Mouse (Mus musculus): Measurements from ENCODE around the gene Rbfox1. TPM values are rescaled to one million over a fixed set of nuclear protein-coding genes. Genes with fewer than 3 reads are reported as not detected.

Rbfox1 gene
- polyA plus RNA-seq, 1 experiment from 2014 or later = 276 TPM

DNA sequence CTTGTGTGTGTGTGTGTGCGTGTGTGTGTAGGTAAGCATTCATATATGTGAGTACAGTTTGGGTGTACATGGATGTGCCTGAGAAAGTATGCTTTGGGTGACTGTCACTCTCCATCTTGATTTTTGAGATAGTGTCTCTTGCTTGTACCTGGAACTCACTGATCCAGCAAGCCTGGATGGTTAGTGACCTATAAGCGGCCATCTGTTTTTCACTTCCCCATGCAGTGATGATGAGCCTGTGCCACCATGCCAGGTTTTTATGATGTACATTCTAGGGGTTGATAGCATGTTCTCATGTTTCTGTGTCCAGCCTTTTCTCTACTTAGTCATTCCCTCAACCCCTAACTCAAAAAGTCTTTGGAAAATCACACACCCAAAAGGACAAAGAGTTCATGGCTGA, 976.5 kb downstream of the Rbfox1 start:
- Histone ChIP-seq H3K9ac (ENCODE audit: low read depth, low read length) (no peak overlapping the region), H3K27me3 (replicated peaks; ENCODE audit: control insufficient read depth, insufficient read depth, low read length) (no peaks in the 10 kb centered on the region), H3K9me3 (ENCODE audit: control insufficient read depth, low read length) (no peaks in the 10 kb centered on the region), H3K4me1 (ENCODE audit: control insufficient read depth, insufficient read depth, low read depth, low read length) (no peaks in the 10 kb centered on the region), H3K4me3 (ENCODE audit: low read length) (no peak overlapping the region), H3K36me3 (ENCODE audit: control insufficient read depth, insufficient read depth, low read length) (no peaks in the 10 kb centered on the region), H3K4me2 (ENCODE audit: low read length) (no peak overlapping the region), H3K27ac (ENCODE audit: low read depth, low read length) (no peak overlapping the region)
- WGBS = 100% methylated on average over 2 of the region's 2 CpGs
- ATAC-seq = no peak

DNA sequence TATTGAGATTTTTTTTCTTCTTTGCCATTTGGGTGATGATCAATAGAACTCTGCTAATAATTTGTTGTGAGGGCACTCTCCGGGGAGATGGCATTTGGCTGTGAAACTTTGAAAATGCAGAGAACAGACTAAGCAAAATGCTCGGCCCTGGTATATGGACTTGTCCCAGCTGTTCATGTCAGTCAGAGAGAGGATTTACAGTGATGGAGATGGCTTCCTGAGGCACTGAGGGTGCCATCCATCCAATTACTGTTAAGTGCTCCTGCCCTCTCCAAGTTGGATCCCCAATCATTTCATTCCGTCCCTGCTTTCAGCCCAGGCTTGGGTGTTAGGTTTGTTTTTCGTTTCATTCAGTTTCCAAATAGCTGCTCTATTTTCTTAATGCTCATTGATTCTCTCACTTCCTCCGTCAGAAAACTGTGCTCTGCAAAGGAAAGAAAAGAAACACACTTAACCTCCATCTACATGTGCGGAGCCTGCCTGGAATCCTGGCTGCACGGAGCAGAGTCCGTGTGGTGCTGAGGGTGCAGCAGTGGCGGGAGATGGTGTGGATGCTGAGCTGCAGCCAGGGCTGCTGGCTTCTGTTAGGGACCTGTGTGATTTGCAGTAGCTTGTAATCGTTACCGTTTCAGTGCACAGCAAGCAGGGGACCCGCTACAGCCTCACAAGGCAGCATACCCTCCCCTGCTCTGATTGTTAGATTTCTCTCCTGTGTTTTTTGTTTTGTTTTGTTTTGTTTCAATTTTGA, 997.7 kb downstream of the Rbfox1 start:
- peak; percentile 61; the same call in 1 of the 2 replicates for ATAC-seq
- Histone ChIP-seq H3K4me3 (ENCODE audit: low read length) (no peak overlapping the region), H3K27ac (ENCODE audit: low read depth, low read length) (peak overlapping the region; percentile 57), H3K9me3 (ENCODE audit: control insufficient read depth, low read length) (no peaks in the 10 kb centered on the region), H3K4me2 (ENCODE audit: low read length) (peak overlapping the region; percentile 36), H3K9ac (ENCODE audit: low read depth, low read length) (peak overlapping the region; percentile 43), H3K4me1 (ENCODE audit: control insufficient read depth, insufficient read depth, low read depth, low read length) (peaks cover 13% of the 10 kb centered on the region), H3K36me3 (ENCODE audit: control insufficient read depth, insufficient read depth, low read length) (no peaks in the 10 kb centered on the region), H3K27me3 (replicated peaks; ENCODE audit: control insufficient read depth, insufficient read depth, low read length) (no peaks in the 10 kb centered on the region)
- WGBS = 20% methylated on average over 12 of the region's 12 CpGs

DNA sequence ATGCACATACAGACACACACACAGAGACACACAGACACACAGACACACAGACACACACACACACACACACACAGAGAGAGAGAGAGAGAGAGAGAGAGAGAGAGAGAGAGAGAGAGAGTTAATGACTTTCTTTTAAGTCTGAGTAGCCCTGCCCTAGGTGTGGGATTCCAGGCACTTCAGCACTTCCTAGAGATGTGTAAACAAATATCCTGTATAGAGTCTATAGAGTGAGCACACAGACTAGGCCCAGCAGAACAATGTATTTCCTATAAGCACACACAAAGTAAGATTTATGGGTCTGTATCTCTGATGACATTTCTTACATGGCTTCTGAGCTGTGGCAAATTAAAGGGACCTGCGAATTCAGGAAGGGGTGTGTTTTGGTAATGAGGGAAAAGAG, 998.6 kb downstream of the Rbfox1 start:
- no peak overlapping the region for H3K4me2 ChIP-seq (ENCODE audit: low read length)
- H3K27ac ChIP-seq (ENCODE audit: low read depth, low read length) = no peak overlapping the region
- no peak for ATAC-seq
- H3K27me3 ChIP-seq (replicated peaks; ENCODE audit: control insufficient read depth, insufficient read depth, low read length) = no peaks in the 10 kb centered on the region
- H3K4me1 ChIP-seq (ENCODE audit: control insufficient read depth, insufficient read depth, low read depth, low read length) = peaks cover 13% of the 10 kb centered on the region
- no peaks in the 10 kb centered on the region for H3K36me3 ChIP-seq (ENCODE audit: control insufficient read depth, insufficient read depth, low read length)
- H3K9me3 ChIP-seq (ENCODE audit: control insufficient read depth, low read length) = no peaks in the 10 kb centered on the region
- 45% methylated on average over 1 of the region's 1 CpGs for WGBS
- no peak overlapping the region for H3K9ac ChIP-seq (ENCODE audit: low read depth, low read length)
- no peak overlapping the region for H3K4me3 ChIP-seq (ENCODE audit: low read length)

DNA sequence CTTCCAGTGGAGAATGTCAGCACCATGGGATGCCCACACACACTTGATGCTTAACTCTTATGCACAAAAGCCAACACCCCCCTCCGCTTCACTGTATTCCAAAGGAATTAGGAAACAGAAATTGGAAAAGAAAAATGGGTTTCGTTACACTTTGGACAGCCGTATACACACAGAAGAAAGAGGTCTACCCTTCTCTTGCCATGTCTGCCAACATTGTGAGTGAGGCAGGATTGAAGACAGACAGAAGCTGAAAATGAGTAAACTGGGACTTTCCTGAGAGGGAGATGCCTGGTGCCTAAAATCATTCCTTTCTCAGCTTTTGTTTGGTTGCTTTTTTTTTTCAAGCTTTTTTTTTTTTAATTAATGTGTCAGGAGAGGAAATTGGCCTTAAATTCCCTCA, 1000.5 kb downstream of the Rbfox1 start:
- no peaks in the 10 kb centered on the region for H3K9me3 ChIP-seq (ENCODE audit: control insufficient read depth, low read length)
- 58% methylated on average over 3 of the region's 3 CpGs for WGBS

DNA sequence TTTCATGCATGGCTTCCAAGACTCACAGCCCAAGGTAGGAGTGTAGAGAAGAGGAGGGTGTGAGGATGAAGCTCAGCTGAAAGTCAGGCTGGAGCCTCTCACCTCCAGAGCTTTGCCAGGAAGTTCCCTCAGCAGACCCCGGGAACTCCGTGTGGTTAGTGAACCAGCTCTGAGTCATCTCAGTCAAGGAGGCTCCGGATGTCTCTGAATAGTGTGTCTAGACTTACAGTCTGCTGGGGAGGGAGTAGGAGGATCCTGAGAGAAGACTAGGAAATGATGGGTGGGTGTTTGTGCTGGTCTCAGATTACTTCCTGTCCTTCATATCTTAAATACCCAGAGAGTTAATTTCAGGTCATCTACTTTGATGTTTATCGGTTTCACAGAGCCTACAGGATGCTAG, 1004.1 kb downstream of the Rbfox1 start:
- no peaks in the 10 kb centered on the region for H3K4me1 ChIP-seq (ENCODE audit: control insufficient read depth, insufficient read depth, low read depth, low read length)
- no peaks in the 10 kb centered on the region for H3K9me3 ChIP-seq (ENCODE audit: control insufficient read depth, low read length)
- WGBS = 77% methylated on average over 4 of the region's 4 CpGs
- H3K27ac ChIP-seq (ENCODE audit: low read depth, low read length) = no peak overlapping the region
- no peaks in the 10 kb centered on the region for H3K36me3 ChIP-seq (ENCODE audit: control insufficient read depth, insufficient read depth, low read length)
- ATAC-seq = no peak
- no peak overlapping the region for H3K4me3 ChIP-seq (ENCODE audit: low read length)
- no peak overlapping the region for H3K9ac ChIP-seq (ENCODE audit: low read depth, low read length)
- no peaks in the 10 kb centered on the region for H3K27me3 ChIP-seq (replicated peaks; ENCODE audit: control insufficient read depth, insufficient read depth, low read length)
- H3K4me2 ChIP-seq (ENCODE audit: low read length) = no peak overlapping the region

More for the DNA sequence above, 1000.5 kb downstream of the Rbfox1 start:
- Histone ChIP-seq H3K9ac (ENCODE audit: low read depth, low read length) (no peak overlapping the region), H3K4me1 (ENCODE audit: control insufficient read depth, insufficient read depth, low read depth, low read length) (peaks cover 13% of the 10 kb centered on the region), H3K27me3 (replicated peaks; ENCODE audit: control insufficient read depth, insufficient read depth, low read length) (no peaks in the 10 kb centered on the region), H3K4me2 (ENCODE audit: low read length) (no peak overlapping the region), H3K4me3 (ENCODE audit: low read length) (no peak overlapping the region), H3K36me3 (ENCODE audit: control insufficient read depth, insufficient read depth, low read length) (no peaks in the 10 kb centered on the region), H3K27ac (ENCODE audit: low read depth, low read length) (no peak overlapping the region)
- no peak for ATAC-seq

DNA sequence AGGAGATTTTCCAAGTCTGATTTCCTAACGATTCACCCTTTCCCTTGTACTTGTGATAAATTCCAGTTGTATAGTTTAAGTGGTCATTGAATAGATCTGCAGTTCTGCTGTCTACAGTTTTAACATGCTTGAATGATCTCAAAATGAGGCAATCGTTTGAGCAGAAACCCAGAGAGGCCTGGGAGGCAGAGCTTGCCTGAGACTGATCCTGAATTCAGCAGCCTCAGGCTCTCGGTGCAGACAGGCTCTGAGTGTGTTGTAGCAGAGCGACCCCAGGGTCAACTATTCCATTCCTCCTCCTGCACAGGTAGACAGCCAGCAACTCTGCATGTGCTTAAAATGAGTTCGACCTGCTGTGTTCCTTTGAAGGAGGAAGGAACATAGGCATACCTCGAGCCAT, 1012.6 kb downstream of the Rbfox1 start:
- Histone ChIP-seq H3K9ac (ENCODE audit: low read depth, low read length) (no peak overlapping the region), H3K36me3 (ENCODE audit: control insufficient read depth, insufficient read depth, low read length) (no peaks in the 10 kb centered on the region), H3K27me3 (replicated peaks; ENCODE audit: control insufficient read depth, insufficient read depth, low read length) (no peaks in the 10 kb centered on the region), H3K9me3 (ENCODE audit: control insufficient read depth, low read length) (no peaks in the 10 kb centered on the region), H3K4me1 (ENCODE audit: control insufficient read depth, insufficient read depth, low read depth, low read length) (peaks cover 2% of the 10 kb centered on the region; the same call in 1 of the 2 replicates), H3K4me2 (ENCODE audit: low read length) (no peak overlapping the region), H3K4me3 (ENCODE audit: low read length) (no peak overlapping the region), H3K27ac (ENCODE audit: low read depth, low read length) (no peak overlapping the region)
- WGBS = 43% methylated on average over 6 of the region's 6 CpGs
- ATAC-seq = no peak

DNA sequence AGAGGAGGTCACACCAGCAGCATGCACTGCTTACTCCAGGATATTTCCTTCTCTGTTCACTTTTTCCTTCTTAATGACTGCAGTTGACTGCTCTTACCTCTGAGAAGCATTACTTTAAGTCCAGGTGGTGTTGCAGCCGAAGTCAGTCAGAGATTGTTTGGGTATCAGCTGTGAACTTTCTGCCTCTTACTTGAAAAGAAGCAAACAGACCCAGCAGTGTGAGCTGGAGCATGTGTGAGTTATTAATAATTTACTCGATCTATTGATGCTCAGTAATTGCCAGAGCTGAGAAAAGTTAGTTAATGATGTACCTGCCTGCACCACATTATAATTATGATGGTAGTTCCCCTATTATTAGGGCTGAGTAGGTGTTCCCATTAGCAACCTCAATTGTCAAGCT, 1014.9 kb downstream of the Rbfox1 start:
- H3K27me3 ChIP-seq (replicated peaks; ENCODE audit: control insufficient read depth, insufficient read depth, low read length) = no peaks in the 10 kb centered on the region
- H3K27ac ChIP-seq (ENCODE audit: low read depth, low read length) = no peak overlapping the region
- no peaks in the 10 kb centered on the region for H3K36me3 ChIP-seq (ENCODE audit: control insufficient read depth, insufficient read depth, low read length)
- peaks cover 2% of the 10 kb centered on the region; the same call in 1 of the 2 replicates for H3K4me1 ChIP-seq (ENCODE audit: control insufficient read depth, insufficient read depth, low read depth, low read length)
- H3K9ac ChIP-seq (ENCODE audit: low read depth, low read length) = no peak overlapping the region
- no peak overlapping the region for H3K4me3 ChIP-seq (ENCODE audit: low read length)
- ATAC-seq = no peak
- H3K9me3 ChIP-seq (ENCODE audit: control insufficient read depth, low read length) = no peaks in the 10 kb centered on the region
- WGBS = 66% methylated on average over 2 of the region's 2 CpGs
- no peak overlapping the region for H3K4me2 ChIP-seq (ENCODE audit: low read length)

DNA sequence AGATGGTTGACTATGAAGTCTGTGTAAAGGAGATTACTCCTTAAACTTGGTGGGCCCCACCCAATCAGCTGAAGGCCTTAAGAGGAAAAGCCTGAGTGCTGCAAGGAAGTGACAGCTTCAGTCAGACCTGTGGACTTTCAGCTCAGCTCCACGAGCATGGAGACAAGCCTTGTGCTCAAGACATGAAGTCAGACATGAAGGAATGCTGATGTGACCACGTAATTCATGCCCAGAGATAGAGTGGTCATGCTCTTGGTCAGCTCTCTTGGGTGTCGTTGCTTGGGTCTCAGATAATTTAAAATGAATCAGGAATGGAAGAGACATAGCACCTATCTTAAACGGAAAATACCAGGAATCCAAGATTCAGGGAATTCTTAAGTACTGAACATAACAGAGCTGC, 1019.8 kb downstream of the Rbfox1 start:
- no peaks in the 10 kb centered on the region for H3K9me3 ChIP-seq (ENCODE audit: control insufficient read depth, low read length)
- no peak overlapping the region for H3K27ac ChIP-seq (ENCODE audit: low read depth, low read length)
- H3K36me3 ChIP-seq (ENCODE audit: control insufficient read depth, insufficient read depth, low read length) = no peaks in the 10 kb centered on the region
- H3K9ac ChIP-seq (ENCODE audit: low read depth, low read length) = no peak overlapping the region
- H3K27me3 ChIP-seq (replicated peaks; ENCODE audit: control insufficient read depth, insufficient read depth, low read length) = no peaks in the 10 kb centered on the region
- ATAC-seq = no peak
- H3K4me1 ChIP-seq (ENCODE audit: control insufficient read depth, insufficient read depth, low read depth, low read length) = no peaks in the 10 kb centered on the region
- 80% methylated on average over 4 of the region's 4 CpGs for WGBS
- no peak overlapping the region for H3K4me2 ChIP-seq (ENCODE audit: low read length)
- no peak overlapping the region for H3K4me3 ChIP-seq (ENCODE audit: low read length)

DNA sequence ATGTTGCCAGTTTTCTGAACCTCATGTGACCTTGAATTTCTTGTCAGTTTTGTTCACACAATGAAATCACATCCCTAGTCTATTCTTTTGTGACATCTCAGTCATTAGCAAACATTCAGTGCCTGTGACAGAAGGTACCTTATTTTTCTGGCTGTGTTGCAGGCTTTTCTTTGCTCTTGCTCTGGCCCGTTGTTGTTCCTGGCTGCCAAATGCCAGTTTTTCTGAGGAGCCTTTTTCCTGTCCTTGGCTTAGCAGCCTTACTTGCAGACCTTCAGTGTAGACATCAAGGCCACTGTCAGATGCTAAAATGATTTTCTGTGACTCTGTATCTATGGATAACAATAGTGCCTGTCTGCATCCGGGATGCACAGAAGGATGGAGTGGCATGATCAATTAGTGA, 1020.8 kb downstream of the Rbfox1 start:
- no peak overlapping the region for H3K4me3 ChIP-seq (ENCODE audit: low read length)
- 37% methylated on average over 2 of the region's 2 CpGs for WGBS
- no peak overlapping the region for H3K9ac ChIP-seq (ENCODE audit: low read depth, low read length)
- no peak overlapping the region for H3K27ac ChIP-seq (ENCODE audit: low read depth, low read length)
- H3K4me2 ChIP-seq (ENCODE audit: low read length) = no peak overlapping the region
- no peaks in the 10 kb centered on the region for H3K4me1 ChIP-seq (ENCODE audit: control insufficient read depth, insufficient read depth, low read depth, low read length)
- no peak for ATAC-seq
- no peaks in the 10 kb centered on the region for H3K27me3 ChIP-seq (replicated peaks; ENCODE audit: control insufficient read depth, insufficient read depth, low read length)
- no peaks in the 10 kb centered on the region for H3K9me3 ChIP-seq (ENCODE audit: control insufficient read depth, low read length)
- no peaks in the 10 kb centered on the region for H3K36me3 ChIP-seq (ENCODE audit: control insufficient read depth, insufficient read depth, low read length)

All from hindbrain, embryonic 16.5 days (tissue).